Mouse (Mus musculus): ENCODE results near the gene Snx17. TPM values are rescaled to one million over a fixed set of nuclear protein-coding genes. Genes with fewer than 3 reads are reported as not detected.

Snx17 gene
- 10 to 100 TPM; 75.2 to 81.6 TPM for total RNA-seq (2021)
- long read RNA-seq, transcript Snx17-201 (15 exons, 2,018 nt), result major isoform, 52 of 61 reads
- long read RNA-seq, partial matches to known transcripts, result 4 of 61 reads
- long read RNA-seq, other reads (novel, unspliced or antisense), result 5 of 61 reads

DNA sequence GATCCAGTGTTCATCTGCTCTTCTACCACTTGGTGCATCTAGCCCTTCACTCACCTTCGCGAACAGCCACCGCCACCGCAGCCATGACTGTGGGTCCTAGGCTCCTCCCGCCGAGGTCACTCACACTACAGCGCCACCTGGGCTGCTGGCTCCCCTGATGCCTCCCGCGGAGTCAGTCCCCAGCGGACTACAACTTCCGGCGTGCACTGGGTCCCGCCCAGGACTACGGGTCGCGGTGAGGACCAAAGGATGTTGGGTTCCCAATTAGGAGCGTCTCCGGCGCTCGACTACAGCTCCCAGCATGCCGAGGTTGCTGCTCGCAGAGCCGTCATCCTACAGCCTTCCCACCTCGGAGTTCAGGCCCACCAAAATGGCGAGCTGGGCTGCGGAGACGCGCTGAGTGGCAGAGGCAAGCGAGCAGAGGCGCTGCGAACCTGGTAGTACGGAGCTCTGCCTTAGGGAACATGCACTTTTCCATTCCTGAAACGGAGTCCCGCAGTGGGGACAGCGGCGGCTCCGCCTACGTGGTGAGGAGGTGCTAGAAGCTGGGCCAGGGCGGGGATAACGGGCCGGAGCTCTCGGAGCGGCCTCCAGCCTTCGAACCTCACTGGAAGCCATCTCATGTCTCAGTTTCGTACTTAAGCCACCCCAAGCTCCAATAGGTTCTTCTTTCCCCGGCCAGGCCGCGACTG, at the start of gene Snx17, which contains the start of gene Eif2b4:
Gene Snx17, plus strand, starts transcription at position 289 of the 692 bp plus-strand sequence.
Gene Eif2b4, minus strand, starts transcription at position 492 of the 692 bp plus-strand sequence.
- DNase-seq (ENCODE audit: low spot score in 2 of 2), result peak; percentile 99 to 100

DNA sequence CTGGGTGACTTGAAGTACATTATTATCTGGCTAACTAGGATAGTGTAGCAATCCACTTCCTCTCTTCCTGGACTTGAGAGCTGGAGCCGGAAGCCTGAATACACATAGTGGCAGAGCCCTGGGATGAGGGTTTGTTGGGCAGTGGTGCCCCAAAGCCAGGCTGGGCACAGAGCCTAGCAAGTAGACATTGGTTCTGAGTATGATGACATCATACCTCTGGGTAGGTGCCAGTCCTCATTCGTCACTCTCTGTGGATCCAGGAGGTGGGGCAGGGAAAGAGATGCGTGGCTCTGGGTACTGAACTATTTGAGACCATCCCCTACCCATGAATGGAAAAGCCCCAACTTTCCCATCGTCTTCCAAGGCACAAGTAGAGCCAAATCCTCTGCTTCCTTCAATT, 43.2 kb upstream of the Snx17 start:
- no peak for DNase-seq (ENCODE audit: low spot score in 2 of 2)

GRCm38 (mm10) chr5:31151746-31152145, 41.3 kb upstream of the Snx17 start:
- no peak for DNase-seq (ENCODE audit: low spot score in 2 of 2)

DNA sequence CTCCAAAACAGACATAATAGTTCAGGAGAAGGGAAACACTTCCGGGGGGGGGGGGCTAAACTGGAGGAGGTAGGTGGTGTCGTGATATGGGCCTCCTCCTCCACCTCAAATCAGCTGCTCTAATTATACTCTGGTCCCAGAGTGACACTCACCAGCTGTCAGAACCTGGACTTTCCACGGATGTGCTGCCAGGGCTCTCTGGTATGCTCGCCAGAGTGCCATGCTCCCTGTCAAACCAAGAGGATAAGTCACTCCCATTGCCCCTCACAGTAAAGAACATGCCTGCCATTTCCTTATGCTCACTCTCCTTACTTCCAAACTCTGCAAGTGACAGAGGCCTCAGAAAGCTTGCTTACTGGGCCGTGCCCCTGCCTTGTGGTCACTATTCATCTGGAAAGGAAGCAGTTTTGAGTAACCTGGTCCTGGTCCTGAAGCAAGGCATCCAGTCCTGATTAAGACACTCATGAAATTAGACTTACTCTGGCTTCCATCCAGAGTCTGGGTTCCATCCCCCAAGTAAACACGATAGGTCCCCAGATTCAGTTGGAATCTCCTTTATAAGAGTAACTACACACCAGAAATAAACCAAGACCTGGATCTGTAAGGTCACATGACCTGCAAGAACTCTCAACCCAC, 39.4 kb upstream of the Snx17 start:
- no peak for DNase-seq (ENCODE audit: low spot score in 2 of 2)

- peak; percentile 75 to 88 for DNase-seq (ENCODE audit: low spot score in 2 of 2)
These were observed 38.9 kb upstream of the Snx17 start, which contains the start of gene Mpv17 for GRCm38 (mm10) chr5:31154152-31154553. TSS of gene Mpv17 (minus strand) at chr5:31154251.

GRCm38 (mm10) chr5:31162462-31162861, 30.6 kb upstream of the Snx17 start:
- no peak for DNase-seq (ENCODE audit: low spot score in 2 of 2)

GRCm38 (mm10) chr5:31164878-31165277, 28.1 kb upstream of the Snx17 start:
- no peak for DNase-seq (ENCODE audit: low spot score in 2 of 2)

GRCm38 (mm10) chr5:31168630-31169029, 24.4 kb upstream of the Snx17 start:
- DNase-seq (ENCODE audit: low spot score in 2 of 2), result no peak

- no peak for DNase-seq (ENCODE audit: low spot score in 2 of 2)
These were observed 13.7 kb upstream of the Snx17 start for GRCm38 (mm10) chr5:31179301-31179765.

DNA sequence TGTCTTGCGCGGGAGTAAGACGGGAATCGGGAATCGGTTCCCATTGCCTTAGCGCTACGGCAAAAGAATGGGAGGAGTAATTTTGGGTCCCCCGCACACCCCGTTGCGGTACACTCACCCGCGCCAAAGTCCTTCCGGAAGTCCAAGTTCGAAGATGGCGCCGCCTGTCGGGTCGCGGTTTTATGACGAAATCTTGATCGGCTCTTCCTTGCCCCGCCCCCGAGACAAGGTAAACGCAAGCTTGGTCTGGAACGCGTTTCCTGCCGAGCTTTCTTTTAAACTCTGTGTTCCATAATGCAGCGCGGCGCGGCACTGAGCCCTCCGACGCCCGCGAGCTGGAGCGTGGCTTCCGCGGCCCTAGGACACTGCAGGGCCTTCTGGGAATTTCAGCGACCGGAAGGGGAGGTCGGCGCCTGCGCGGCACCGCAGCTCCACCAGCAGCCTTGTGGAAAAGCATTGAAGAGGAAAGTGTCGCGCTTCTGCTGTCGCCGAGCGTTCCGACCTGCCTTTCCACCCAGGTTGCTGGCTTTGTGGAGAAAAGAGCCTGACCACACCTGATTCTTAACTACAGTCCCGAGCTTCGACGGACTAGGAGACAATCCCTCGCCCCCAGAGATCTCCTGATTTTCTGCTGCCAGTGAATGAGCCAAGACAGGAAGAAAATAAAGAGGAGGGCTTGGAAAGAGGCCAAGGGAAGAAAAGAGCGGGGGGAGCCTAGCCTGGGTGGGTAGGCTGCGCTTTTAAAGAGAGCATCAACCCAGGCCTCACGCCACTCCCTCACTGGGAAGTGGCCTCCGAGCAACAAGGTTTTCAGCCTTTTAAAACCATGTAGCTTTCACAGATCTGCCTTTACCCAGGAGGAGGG, 13.0 kb upstream of the Snx17 start, which contains the start of the genes Gm29609 and Gtf3c2:
Gene Gm29609, minus strand, starts transcription at position 146 of the 865 bp plus-strand sequence.
Gene Gtf3c2, minus strand, starts transcription at position 379 of the 865 bp plus-strand sequence.
- DNase-seq (ENCODE audit: low spot score in 2 of 2), result peak; percentile 97 to 98

DNA sequence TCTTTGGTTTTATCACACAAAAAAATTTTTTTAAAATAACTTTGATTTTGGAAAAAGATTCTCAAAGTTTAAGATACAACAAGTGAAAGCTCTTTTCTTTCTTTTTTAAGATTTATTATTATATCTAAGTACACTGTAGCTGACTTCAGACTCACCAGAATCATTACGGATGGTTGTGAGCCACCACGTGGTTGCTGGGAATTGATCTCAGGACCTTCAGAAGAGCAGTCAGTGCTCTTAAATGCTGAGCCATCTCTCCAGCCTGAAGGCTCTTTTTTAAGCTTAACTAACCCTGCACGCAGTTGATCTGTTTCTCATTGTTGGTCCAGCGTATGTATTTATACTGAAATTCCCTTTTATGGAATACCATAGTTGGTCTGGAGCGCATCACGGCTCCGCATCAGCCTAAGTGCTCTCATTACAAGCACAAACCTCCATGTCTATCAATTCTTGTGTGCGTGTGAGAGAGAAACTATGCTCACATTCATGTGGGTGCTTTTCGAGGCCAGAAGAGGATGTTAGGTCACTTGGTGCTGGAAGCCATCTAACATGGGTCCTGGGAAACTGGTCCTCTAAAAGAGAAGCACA, 11.8 kb upstream of the Snx17 start:
- DNase-seq (ENCODE audit: low spot score in 2 of 2), result no peak

- DNase-seq (ENCODE audit: low spot score in 2 of 2), result no peak
These were observed 9.3 kb upstream of the Snx17 start for GRCm38 (mm10) chr5:31183678-31184077.

- DNase-seq (ENCODE audit: low spot score in 2 of 2), result no peak
These were observed 4.7 kb upstream of the Snx17 start for GRCm38 (mm10) chr5:31188223-31188840.

DNA sequence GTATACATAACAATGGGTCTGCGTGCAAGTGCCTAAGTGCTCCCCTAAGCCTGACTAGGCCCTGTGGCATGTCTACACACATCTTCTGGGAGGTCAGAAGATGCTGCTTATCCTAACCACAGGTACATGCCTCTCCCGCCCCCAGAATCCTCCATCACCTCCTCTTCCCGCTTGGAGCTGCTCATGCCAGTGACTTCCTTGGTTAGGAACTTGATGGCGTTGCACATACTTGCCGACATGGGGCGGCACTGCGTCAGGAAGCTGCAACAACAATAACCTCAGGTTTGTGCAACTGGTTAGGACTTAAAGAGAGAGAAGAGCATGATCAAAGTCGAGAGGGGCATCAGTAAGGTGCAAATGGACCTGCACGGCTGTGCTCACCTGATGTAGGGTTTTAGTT, 2.8 kb upstream of the Snx17 start:
- DNase-seq (ENCODE audit: low spot score in 2 of 2), result no peak

DNA sequence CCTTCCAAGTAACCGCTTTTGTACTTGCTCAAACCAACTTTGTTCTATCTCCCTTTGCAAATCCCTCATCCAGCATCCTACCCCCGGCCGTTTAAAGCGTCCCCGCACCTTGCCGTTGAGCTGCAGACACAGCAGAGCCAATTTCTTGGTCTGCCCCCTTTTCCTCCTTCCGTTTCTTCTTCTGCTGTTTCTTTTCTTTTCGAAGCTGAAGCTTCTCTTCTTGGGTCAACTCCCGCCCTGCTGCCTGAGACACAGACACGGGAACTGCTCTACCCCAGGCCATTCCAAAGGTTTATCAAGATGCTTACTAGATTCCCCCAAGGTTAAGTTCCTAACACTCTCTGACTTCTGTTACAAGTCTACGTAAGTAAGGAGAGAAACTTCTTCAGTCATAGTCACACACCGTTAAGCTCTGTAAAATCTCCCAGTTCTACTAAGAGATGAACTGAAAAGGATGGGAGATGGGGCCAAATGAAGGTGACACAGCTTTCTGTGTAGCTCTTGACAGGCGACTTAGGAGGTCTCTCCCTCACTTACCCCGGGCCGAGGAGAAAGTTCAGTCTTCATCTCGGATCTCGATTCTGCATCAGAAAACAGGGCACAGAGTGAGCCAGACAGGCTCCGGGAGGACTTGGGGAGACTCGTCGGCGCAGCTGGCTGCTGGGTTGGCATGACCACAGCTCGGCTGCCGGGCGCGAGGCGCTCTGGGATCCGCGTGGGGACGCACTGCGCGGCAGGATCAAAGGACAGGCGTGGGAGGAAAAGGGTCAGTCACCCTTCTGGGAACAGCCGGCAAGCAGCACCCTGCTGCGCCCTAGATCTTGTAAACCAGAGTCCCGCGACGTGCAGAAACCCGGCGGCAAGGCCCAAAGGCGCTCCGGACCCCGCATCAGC, 735 bp upstream of the Snx17 start:
- DNase-seq (ENCODE audit: low spot score in 2 of 2), result no peak

- DNase-seq (ENCODE audit: low spot score in 2 of 2), result no peak
These were observed 729 bp downstream of the Snx17 start for GRCm38 (mm10) chr5:31193631-31194281.

- DNase-seq (ENCODE audit: low spot score in 2 of 2), result no peak
These were observed 1.8 kb downstream of the Snx17 start for GRCm38 (mm10) chr5:31194486-31195485.
